Mouse (Mus musculus) heart, postnatal 36 days (tissue): ENCODE data around the gene Bmf. TPM values are rescaled to one million over a fixed set of nuclear protein-coding genes. Genes with fewer than 3 reads are reported as not detected.

ENCODE experiments used
- DNase-seq, 2 experiments: peaks; one replicate each; pipeline ENCODE4 v3.0.0; 2021 to 2022
- intact Hi-C: fragments of 180-260 bp; cut with DNase I; formaldehyde crosslinking; loops from one replicate; pipeline ENCODE4 v1.15.1; 2025
- total RNA-seq, 2 experiments: library from RNA; stranded (reverse); gene quantifications; 2 replicates each; pipeline ENCODE4 v1.2.3; 2021

Gene Bmf
- total RNA-seq, 2 experiments from 2014 or later: 6.7 to 8.2 TPM

DNA sequence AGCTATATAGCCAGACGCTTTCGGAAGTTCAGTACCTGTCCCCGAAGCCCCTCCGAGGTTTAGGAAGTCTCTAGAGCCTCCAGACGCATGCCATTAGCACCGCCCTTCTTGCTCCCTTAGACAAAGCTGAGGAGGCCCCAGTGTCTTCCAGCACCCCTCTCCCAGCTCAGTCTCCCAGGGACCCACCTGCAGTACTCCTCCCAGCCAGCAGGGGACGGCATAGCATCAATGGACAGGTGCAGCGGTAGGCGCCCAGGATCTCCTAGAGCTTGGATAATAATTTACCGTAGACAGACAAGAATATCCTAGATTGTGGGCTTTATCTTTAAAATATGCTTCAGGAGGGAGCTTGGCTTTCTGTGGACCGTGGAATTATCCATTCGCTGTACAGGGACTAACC is 62.6 kb downstream of the Bmf start:
- intact Hi-C loops: loop anchor here (1.0 to 5.0 kb wide), 4 partner anchors 60 to 395 kb away; partner anchors contain the start of gene Bmf

GRCm38 (mm10) chr2:118485415-118485814 is 64.1 kb downstream of the Bmf start:
- DNase-seq: no peak
- intact Hi-C loops: loop anchor here (5.0 kb wide), 2 partner anchors 62 to 397 kb away; partner anchors contain the start of gene Bmf

More for the DNA sequence above, 62.6 kb downstream of the Bmf start:
- peak; percentile 85 to 93 for DNase-seq

- intact Hi-C loops: no loop called here
- DNase-seq: no peak
Measured at GRCm38 (mm10) chr2:118484386-118484898, 65.0 kb downstream of the Bmf start.

DNA sequence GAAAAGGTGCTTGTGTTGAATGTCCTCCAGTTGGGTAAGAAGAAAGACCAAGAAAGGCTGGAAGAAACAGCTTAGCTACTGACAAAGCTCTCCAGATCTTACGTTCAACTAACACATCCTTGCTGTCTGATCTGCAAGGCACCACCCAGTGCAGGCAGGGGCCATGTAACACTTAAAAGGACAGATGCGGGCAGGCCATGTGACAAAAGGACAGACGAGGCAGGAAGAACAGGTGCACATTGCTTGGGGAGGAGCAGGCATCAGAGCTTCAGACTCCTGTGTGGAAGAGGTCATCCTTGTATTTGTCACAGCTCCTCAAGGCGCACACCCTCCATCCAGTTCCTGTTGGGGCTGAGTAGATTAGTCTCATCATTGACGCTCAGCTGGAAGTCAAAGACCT is 66.5 kb downstream of the Bmf start:
- intact Hi-C loops: no loop called here
- DNase-seq: no peak

DNA sequence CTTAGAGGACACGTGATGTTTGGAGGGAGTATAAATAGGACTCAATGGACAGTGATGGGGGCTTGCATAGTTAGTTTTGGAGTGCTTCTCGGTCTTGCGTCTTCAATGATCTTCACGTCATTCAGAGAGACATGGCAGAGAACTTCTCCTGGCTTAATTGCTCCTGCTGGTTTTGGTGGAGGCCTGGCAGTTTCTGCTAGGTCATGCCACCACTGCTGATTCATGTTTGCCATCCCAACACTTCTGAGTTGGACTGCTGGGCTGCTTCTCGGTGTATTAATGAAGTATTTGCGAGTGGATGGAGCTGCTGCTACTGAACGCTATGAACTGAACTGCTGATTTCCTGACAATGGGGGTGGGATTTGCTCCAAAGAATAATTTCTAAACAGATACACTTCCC is 68.6 kb downstream of the Bmf start:
- intact Hi-C loops: no loop called here
- DNase-seq: no peak

- peak; percentile 91 for DNase-seq
- intact Hi-C loops: loop anchor here (5.0 kb wide), 1 partner anchor 217 kb away; no protein-coding TSS in a partner anchor
Measured at GRCm38 (mm10) chr2:118479550-118479909, 70.0 kb downstream of the Bmf start, which contains the start of gene Srp14. TSS of gene Srp14 (minus strand) at chr2:118479711.

DNA sequence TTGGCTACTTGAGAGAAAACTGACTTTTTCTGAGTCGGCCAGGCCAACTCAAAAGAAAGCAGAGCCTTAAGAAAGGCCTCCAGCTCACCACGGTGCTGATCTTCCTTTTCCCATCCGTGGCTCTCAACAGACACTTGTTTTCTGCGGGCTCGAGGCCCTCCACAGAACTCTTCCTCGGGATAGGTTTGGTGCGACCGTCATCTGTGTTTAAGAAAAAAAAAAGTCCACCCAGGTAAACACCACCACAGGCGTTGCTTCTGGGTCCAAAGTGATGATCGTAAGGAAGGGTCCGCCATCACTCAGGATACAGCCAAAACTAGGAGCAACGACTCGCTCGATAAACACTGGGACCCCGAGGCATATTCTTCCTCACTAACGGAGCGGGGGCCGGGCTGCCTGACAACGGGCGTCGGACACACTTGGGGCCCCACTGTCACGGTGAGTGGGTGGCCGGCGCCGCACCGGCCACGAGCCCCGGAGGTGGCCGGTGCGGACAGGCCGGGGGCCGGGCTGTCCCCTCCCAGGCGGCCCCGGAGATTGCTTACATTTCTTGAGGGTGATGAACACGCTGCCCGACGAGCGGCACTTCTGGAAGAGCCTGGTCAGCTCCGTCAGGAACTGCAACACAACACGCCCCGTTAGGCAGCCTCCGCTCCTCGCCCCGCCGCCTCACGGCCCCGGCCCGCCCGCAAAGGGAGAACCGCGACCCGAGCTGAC is 70.5 kb downstream of the Bmf start:
- no peak for DNase-seq
- intact Hi-C loops: loop anchor here (5.0 kb wide), 1 partner anchor 217 kb away; no protein-coding TSS in a partner anchor

Other genes with a start within 250 kb of the Bmf start
- gene Gpr176, start 176.3 kb downstream of the Bmf start, total RNA-seq: under 1 TPM; 0.14 to 0.17 TPM
- gene Eif2ak4, start 161.1 kb downstream of the Bmf start, total RNA-seq: 1 to 10 TPM; 4.8 to 6.5 TPM
- gene Srp14, start 70.0 kb downstream of the Bmf start, total RNA-seq: 100 to 1,000 TPM; 114 to 118 TPM
- 1 to 10 TPM; 1.4 to 1.8 TPM for gene Bub1b, start 48.5 kb upstream of the Bmf start, total RNA-seq
- gene Pak6, start 113.6 kb upstream of the Bmf start, total RNA-seq: 10 to 100 TPM; 10.1 to 13.0 TPM
- 1 to 10 TPM; 1.4 to 2.5 TPM for gene Ankrd63, start 154.3 kb upstream of the Bmf start, total RNA-seq
- gene Plcb2, start 178.8 kb upstream of the Bmf start, total RNA-seq: 1 to 10 TPM; 1.9 to 2.7 TPM
- gene Inafm2, start 196.1 kb upstream of the Bmf start, total RNA-seq: 10 to 100 TPM; 27.2 to 29.6 TPM
- 10 to 100 TPM; 24.1 to 28.3 TPM for gene Ccdc9b, start 213.0 kb upstream of the Bmf start, total RNA-seq
- not detected for gene Phgr1, start 223.1 kb upstream of the Bmf start, total RNA-seq
- gene Disp2, start 230.0 kb upstream of the Bmf start, total RNA-seq: under 1 TPM; 0.03 to 0.06 TPM